Comparison of ENCODE assay signal across 19 mouse cellular contexts in genomic region chr17:27596376-27597190, GRCm38 (mm10). TPM values are rescaled to one million over a fixed set of nuclear protein-coding genes. Genes with fewer than 3 reads are reported as not detected.
DNase-seq lines count a peak whose midpoint lies in the region; ATAC-seq and TF ChIP-seq lines count a peak whose summit lies in the region.
"Had no signal": no experiment of that assay in that cellular context is flagged by ENCODE, and none has a peak within 500 bp of the region (broad histone marks: within the 10 kb centered on the region; RNA-seq: fewer than 3 reads in every experiment).

No protein-coding gene starts in this region.

- H3K4me2 ChIP-seq in lung, embryonic 15.5 days, result no peak overlapping the region
- H3K4me2 ChIP-seq in intestine, embryonic 15.5 days (replicated peaks), result no peak overlapping the region
- H3K4me2 ChIP-seq: embryonic facial prominence, embryonic 12.5 days; forebrain, embryonic 15.5 days; neural tube, embryonic 13.5 days had no signal

- peak; percentile 74; the same call in 1 of the 2 replicates for TF ChIP-seq EP300 in heart, adult 2 months (IDR thresholded peaks at IDR 0.05; ENCODE audit: insufficient read depth, low read depth, low read length)

- peak; percentile 35; the same call in 1 of the 2 replicates for ATAC-seq in lung, embryonic 15.5 days (ENCODE audit: borderline replicate concordance, extremely low read depth, low FRiP score, low TSS enrichment)
- no peak for ATAC-seq in intestine, embryonic 15.5 days
- ATAC-seq in granulocyte monocyte progenitor cell, adult 5-6 weeks (replicated peaks; ENCODE audit: poor library complexity, severe bottlenecking), result no peak
- ATAC-seq: forebrain, embryonic 15.5 days; midbrain, embryonic 16.5 days had no signal

- H3K4me1 ChIP-seq in lung, embryonic 15.5 days, result peaks cover 16% of the 10 kb centered on the region
- H3K4me1 ChIP-seq in heart, adult 2 months (ENCODE audit: control insufficient read depth, insufficient read depth, low read length), result peaks cover 18% of the 10 kb centered on the region
- H3K4me1 ChIP-seq in intestine, embryonic 15.5 days (replicated peaks), result peaks cover 10% of the 10 kb centered on the region; the same call in 1 of the 2 replicates

- peak overlapping the region; percentile 4; the same call in 1 of the 2 replicates for H3K27ac ChIP-seq in lung, embryonic 15.5 days
- H3K27ac ChIP-seq in heart, adult 2 months, result peak overlapping the region; percentile 80
- no peak overlapping the region for H3K27ac ChIP-seq in intestine, embryonic 15.5 days
- H3K27ac ChIP-seq: embryonic facial prominence, embryonic 12.5 days; forebrain, embryonic 15.5 days; neural tube, embryonic 13.5 days; stomach, postnatal 0 days had no signal

- no peaks in the 10 kb centered on the region for H3K27me3 ChIP-seq in lung, embryonic 15.5 days
- H3K27me3 ChIP-seq in heart, adult 2 months (ENCODE audit: control insufficient read depth, insufficient read depth, low read length), result no peaks in the 10 kb centered on the region
- H3K27me3 ChIP-seq in intestine, embryonic 15.5 days (replicated peaks), result no peaks in the 10 kb centered on the region
- H3K27me3 ChIP-seq: embryonic facial prominence, embryonic 12.5 days; forebrain, embryonic 15.5 days; neural tube, embryonic 13.5 days had no signal

- peaks cover 39% of the 10 kb centered on the region for H3K36me3 ChIP-seq in lung, embryonic 15.5 days
- no peaks in the 10 kb centered on the region for H3K36me3 ChIP-seq in heart, adult 2 months (ENCODE audit: control insufficient read depth, insufficient read depth, low read length)
- peaks cover 33% of the 10 kb centered on the region for H3K36me3 ChIP-seq in intestine, embryonic 15.5 days

- H3K4me3 ChIP-seq in lung, embryonic 15.5 days, result no peak overlapping the region
- no peak overlapping the region for H3K4me3 ChIP-seq in heart, adult 2 months
- H3K4me3 ChIP-seq in intestine, embryonic 15.5 days (replicated peaks), result no peak overlapping the region
- H3K4me3 ChIP-seq: embryonic facial prominence, embryonic 12.5 days; forebrain, embryonic 15.5 days; neural tube, embryonic 13.5 days had no signal

- H3K9me3 ChIP-seq in lung, embryonic 15.5 days, result no peaks in the 10 kb centered on the region
- no peaks in the 10 kb centered on the region for H3K9me3 ChIP-seq in intestine, embryonic 15.5 days
- H3K9me3 ChIP-seq: embryonic facial prominence, embryonic 12.5 days; forebrain, embryonic 15.5 days; neural tube, embryonic 13.5 days had no signal

- TF ChIP-seq POLR2A in heart, adult 2 months (IDR thresholded peaks at IDR 0.05; ENCODE audit: insufficient read depth, low read depth, low read length), result 0 out of 2 replicates have a peak, but pooled peaks have one; percentile 24

- peaks cover 4% of the 10 kb centered on the region for H3K79me2 ChIP-seq in heart, adult 2 months (replicated peaks; ENCODE audit: control insufficient read depth, insufficient read depth, low read length)

- 34% methylated on average over 21 of the region's 21 CpGs for WGBS in lung, embryonic 15.5 days
- WGBS in heart, adult 2 months, result 54% methylated on average over 21 of the region's 21 CpGs
- WGBS in intestine, embryonic 15.5 days, result 59% methylated on average over 21 of the region's 21 CpGs

- intact Hi-C loops in heart, adult 2 months (cut with DNase I), result no loop called here
- intact Hi-C loops in heart, postnatal 10 days (cut with DNase I), result no loop called here

- no peak for TF ChIP-seq CTCF in heart, adult 2 months (IDR thresholded peaks at IDR 0.05)

- no peak overlapping the region for H3K9ac ChIP-seq in lung, embryonic 15.5 days
- H3K9ac ChIP-seq in heart, adult 2 months (ENCODE audit: low read depth, low read length), result peak overlapping the region; percentile 51
- no peak overlapping the region for H3K9ac ChIP-seq in intestine, embryonic 15.5 days
- H3K9ac ChIP-seq: embryonic facial prominence, embryonic 12.5 days; forebrain, embryonic 15.5 days; neural tube, embryonic 13.5 days had no signal

- peak; percentile 59 to 67 for DNase-seq in heart, adult 18-20 months
- no peak for DNase-seq in heart, adult 8-10 months (ENCODE audit: low spot score)
- no peak for DNase-seq in lung, postnatal 36 days
- peak; percentile 44 to 66 for DNase-seq in heart, adult 2 months
- DNase-seq in heart, postnatal 10 days, result peak; percentile 68 to 78
- DNase-seq: cerebellum, adult 9-10 months; kidney, adult 8-10 months; spleen, adult 18-20 months had no signal

RNA-seq across cellular contexts. Expression of gene Nudt3, which starts 26.7 kb away (rescaled TPM):
- 100 to 1,000 TPM; 323 to 334 TPM for total RNA-seq in heart, adult 18-20 months (2021)
- 100 to 1,000 TPM; 349 to 367 (median 360) TPM for total RNA-seq in heart, adult 8-10 months (2022)
- 92.0 and 95.9 TPM in 2 replicates for polyA plus RNA-seq in lung, embryonic 15.5 days (2015; fragmentation: Nextera tagmentation; extraction: Ambion mirVana)
- total RNA-seq in heart, adult 2 months (2021), result 100 to 1,000 TPM; 330 to 346 TPM
- 143 and 189 TPM in 2 replicates for polyA plus RNA-seq in heart, adult 2 months (2012; rRNA removed)
- total RNA-seq in heart, postnatal 10 days (2021), result 100 to 1,000 TPM; 380 to 410 TPM
- 71.2 and 71.7 TPM in 2 replicates for polyA plus RNA-seq in intestine, embryonic 15.5 days (2015; fragmentation: Nextera tagmentation; extraction: Ambion mirVana)
- total RNA-seq in granulocyte monocyte progenitor cell, adult 5-6 weeks (2014; fragmentation: Nextera tagmentation), result 95.3 and 120 TPM in 2 replicates
- total RNA-seq in granulocyte monocyte progenitor cell, adult 5-6 weeks (2017), result 173 and 194 TPM in 2 replicates

RNA-seq across cellular contexts. Expression of gene AI413582, which starts 31.0 kb away (rescaled TPM):
- total RNA-seq in heart, adult 18-20 months (2021), result 10 to 100 TPM in 1 of 2 experiments, 1 to 10 TPM in 1; 9.3 to 10.6 TPM
- 10 to 100 TPM in 2 of 4 experiments, 1 to 10 TPM in 2; 6.4 to 10.3 (median 9.9) TPM for total RNA-seq in heart, adult 8-10 months (2022)
- 20.1 and 21.4 TPM in 2 replicates for polyA plus RNA-seq in lung, embryonic 15.5 days (2015; fragmentation: Nextera tagmentation; extraction: Ambion mirVana)
- total RNA-seq in heart, adult 2 months (2021), result 1 to 10 TPM; 9.1 TPM
- 14.1 and 22.4 TPM in 2 replicates for polyA plus RNA-seq in heart, adult 2 months (2012; rRNA removed)
- total RNA-seq in heart, postnatal 10 days (2021), result 10 to 100 TPM; 10.2 to 11.2 TPM
- 29.7 and 38.2 TPM in 2 replicates for polyA plus RNA-seq in intestine, embryonic 15.5 days (2015; fragmentation: Nextera tagmentation; extraction: Ambion mirVana)
- 59.2 and 65.2 TPM in 2 replicates for total RNA-seq in granulocyte monocyte progenitor cell, adult 5-6 weeks (2014; fragmentation: Nextera tagmentation)
- total RNA-seq in granulocyte monocyte progenitor cell, adult 5-6 weeks (2017), result 34.8 and 42.3 TPM in 2 replicates

RNA-seq across cellular contexts. Expression of gene RPS10-NUDT3, which starts 38.4 kb away (rescaled TPM):
- total RNA-seq in heart, adult 18-20 months (2021), result under 1 TPM in 1 of 2 experiments, not detected in 1; 0.84 TPM
- total RNA-seq in heart, adult 8-10 months (2022), result under 1 TPM in 1 of 4 experiments, not detected in 3; 0.98 TPM
- polyA plus RNA-seq in lung, embryonic 15.5 days (2015; fragmentation: Nextera tagmentation; extraction: Ambion mirVana), result not detected in 2 replicates
- total RNA-seq in heart, adult 2 months (2021), result not detected
- not detected in 2 replicates for polyA plus RNA-seq in heart, adult 2 months (2012; rRNA removed)
- 1 to 10 TPM in 1 of 2 experiments, not detected in 1; 1.0 TPM for total RNA-seq in heart, postnatal 10 days (2021)
- not detected in 2 replicates for polyA plus RNA-seq in intestine, embryonic 15.5 days (2015; fragmentation: Nextera tagmentation; extraction: Ambion mirVana)
- total RNA-seq in granulocyte monocyte progenitor cell, adult 5-6 weeks (2014; fragmentation: Nextera tagmentation), result not detected in 2 replicates
- total RNA-seq in granulocyte monocyte progenitor cell, adult 5-6 weeks (2017), result not detected in 2 replicates
- total RNA-seq: heart, postnatal 36 days; layer of hippocampus, postnatal 14 days had no signal
- polyA plus RNA-seq: embryonic facial prominence, embryonic 12.5 days; forebrain, embryonic 15.5 days; limb, embryonic 11.5 days; midbrain, embryonic 16.5 days; neural tube, embryonic 13.5 days; stomach, postnatal 0 days had no signal

RNA-seq across cellular contexts. Expression of gene Rps10, which starts 39.9 kb away (rescaled TPM):
- total RNA-seq in heart, adult 18-20 months (2021), result 100 to 1,000 TPM; 527 to 608 TPM
- 100 to 1,000 TPM; 481 to 609 (median 561) TPM for total RNA-seq in heart, adult 8-10 months (2022)
- 868 and 923 TPM in 2 replicates for polyA plus RNA-seq in lung, embryonic 15.5 days (2015; fragmentation: Nextera tagmentation; extraction: Ambion mirVana)
- 100 to 1,000 TPM; 529 to 604 TPM for total RNA-seq in heart, adult 2 months (2021)
- 448 and 482 TPM in 2 replicates for polyA plus RNA-seq in heart, adult 2 months (2012; rRNA removed)
- total RNA-seq in heart, postnatal 10 days (2021), result 100 to 1,000 TPM; 713 to 733 TPM
- polyA plus RNA-seq in intestine, embryonic 15.5 days (2015; fragmentation: Nextera tagmentation; extraction: Ambion mirVana), result 973 and 1,022 TPM in 2 replicates
- 2,240 and 2,398 TPM in 2 replicates for total RNA-seq in granulocyte monocyte progenitor cell, adult 5-6 weeks (2014; fragmentation: Nextera tagmentation)
- 2,059 and 2,173 TPM in 2 replicates for total RNA-seq in granulocyte monocyte progenitor cell, adult 5-6 weeks (2017)

RNA-seq across cellular contexts. Expression of gene Hmga1, which starts 40.3 kb away (rescaled TPM):
- total RNA-seq in heart, adult 18-20 months (2021), result 10 to 100 TPM; 47.3 to 52.7 TPM
- 10 to 100 TPM; 42.6 to 51.1 (median 46.9) TPM for total RNA-seq in heart, adult 8-10 months (2022)
- polyA plus RNA-seq in lung, embryonic 15.5 days (2015; fragmentation: Nextera tagmentation; extraction: Ambion mirVana), result 238 and 240 TPM in 2 replicates
- total RNA-seq in heart, adult 2 months (2021), result 10 to 100 TPM; 47.5 to 48.2 TPM
- 73.8 and 78.0 TPM in 2 replicates for polyA plus RNA-seq in heart, adult 2 months (2012; rRNA removed)
- 10 to 100 TPM; 42.5 to 47.3 TPM for total RNA-seq in heart, postnatal 10 days (2021)
- 298 and 307 TPM in 2 replicates for polyA plus RNA-seq in intestine, embryonic 15.5 days (2015; fragmentation: Nextera tagmentation; extraction: Ambion mirVana)
- 541 and 637 TPM in 2 replicates for total RNA-seq in granulocyte monocyte progenitor cell, adult 5-6 weeks (2014; fragmentation: Nextera tagmentation)
- 232 and 267 TPM in 2 replicates for total RNA-seq in granulocyte monocyte progenitor cell, adult 5-6 weeks (2017)

Comparison
In these comparisons a context has a peak if more than half of its experiments do, and no peak if none do; other contexts are left out.
1. DNase-seq: peak in heart, adult 18-20 months (2 of 2), heart, adult 2 months (2 of 2) and heart, postnatal 10 days (2 of 2); none in heart, adult 8-10 months (single experiment) and lung, postnatal 36 days (single experiment).